Mouse (Mus musculus) spleen, adult 18-20 months (tissue): Measurements from ENCODE around the gene Slc36a4.

ENCODE experiments used
- DNase-seq, 2 experiments: peaks; one replicate each; pipeline ENCODE4 v3.0.0; 2022; ENCODE audit warnings: mixed read lengths in 2 of 2

Gene Slc36a4

GRCm38 (mm10) chr9:15709599-15710381 lies at the start of gene Slc36a4:
TSS of gene Slc36a4 (plus strand) at chr9:15709738.
- DNase-seq, result peak; percentile 45 to 68

GRCm38 (mm10) chr9:15664606-15665005 lies 44.9 kb upstream of the Slc36a4 start:
- no peak for DNase-seq

- no peak for DNase-seq
These were observed 40.1 kb upstream of the Slc36a4 start for GRCm38 (mm10) chr9:15669452-15669851.

- no peak for DNase-seq
These were observed 39.5 kb upstream of the Slc36a4 start for GRCm38 (mm10) chr9:15670002-15670527.

GRCm38 (mm10) chr9:15672251-15672650 lies 37.3 kb upstream of the Slc36a4 start:
- DNase-seq, result no peak

DNA sequence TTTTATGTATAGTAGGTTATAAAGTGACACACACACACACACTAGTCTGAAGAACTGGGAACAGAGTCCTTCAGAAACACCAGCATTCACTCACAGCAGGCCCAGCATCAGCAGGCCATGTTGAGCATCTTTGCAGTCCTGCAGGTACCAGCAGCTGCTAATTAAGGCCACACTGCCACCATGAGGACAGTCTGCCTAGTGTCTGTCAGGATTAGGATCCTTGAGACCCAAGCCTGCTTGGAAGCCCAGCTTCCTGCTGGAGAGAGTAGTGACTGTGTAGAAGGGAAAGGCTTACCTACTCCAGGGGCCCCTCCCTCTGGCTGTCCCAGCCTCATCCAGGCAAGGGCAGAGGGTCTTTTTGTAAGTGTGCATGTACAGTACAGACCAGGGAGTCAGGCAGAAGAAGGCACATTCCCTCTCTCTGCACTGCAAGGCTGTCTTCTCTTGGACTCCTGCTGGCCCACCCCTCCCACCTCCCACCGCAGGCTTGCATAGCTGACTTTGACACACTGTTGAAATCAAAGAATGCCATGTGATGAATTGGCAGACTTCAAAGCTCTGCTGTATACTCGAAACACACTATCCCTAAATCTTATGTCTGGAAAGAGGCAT lies 27.6 kb upstream of the Slc36a4 start:
- DNase-seq, result peak; percentile 12 to 38

- peak in 1 of 2 experiments; percentile 56 for DNase-seq
These were observed 24.3 kb upstream of the Slc36a4 start for GRCm38 (mm10) chr9:15685215-15685614.

GRCm38 (mm10) chr9:15687358-15687757 lies 22.2 kb upstream of the Slc36a4 start:
- DNase-seq, result no peak

DNA sequence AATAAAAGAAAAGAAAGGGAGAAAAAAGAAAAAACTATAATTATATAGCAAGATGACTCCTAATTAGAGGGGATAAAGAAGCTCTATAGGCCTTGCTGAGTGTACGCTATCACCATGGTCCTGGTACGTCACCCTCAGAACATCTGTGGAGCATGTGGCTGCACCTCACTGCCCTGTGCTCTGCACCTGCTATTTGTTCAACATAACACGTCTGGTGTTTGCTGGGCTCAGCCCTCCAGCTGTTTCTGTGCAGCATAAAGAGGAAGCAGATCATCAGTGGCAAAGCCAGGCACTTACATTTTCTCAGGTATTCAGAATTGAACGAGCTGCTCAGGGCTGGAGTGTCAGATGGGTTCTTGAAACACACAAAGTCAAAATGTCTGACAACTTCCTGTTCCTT lies 15.7 kb upstream of the Slc36a4 start:
- no peak for DNase-seq

- DNase-seq, result no peak
These were observed 14.5 kb upstream of the Slc36a4 start for GRCm38 (mm10) chr9:15694989-15695388.

DNA sequence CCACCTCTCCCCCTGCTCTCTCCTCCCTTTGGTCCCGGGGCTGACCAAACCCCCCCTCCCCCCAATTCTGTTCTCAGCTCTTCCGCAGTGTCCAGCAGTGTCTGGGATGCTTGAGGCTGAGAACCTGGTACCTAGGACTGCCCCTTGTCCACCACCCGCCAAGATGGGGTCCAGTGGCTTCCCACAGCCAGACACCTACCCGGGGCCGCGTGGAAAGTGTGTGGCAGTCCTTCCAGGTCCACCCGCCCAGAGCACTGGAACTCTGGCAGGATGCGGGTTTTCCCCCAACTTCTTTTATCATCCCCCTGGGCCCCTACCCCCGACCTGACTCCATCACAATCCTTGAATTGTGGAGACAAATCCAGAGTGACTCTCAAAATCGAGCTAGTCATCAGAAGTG lies 3.8 kb upstream of the Slc36a4 start:
- DNase-seq, result no peak

DNA sequence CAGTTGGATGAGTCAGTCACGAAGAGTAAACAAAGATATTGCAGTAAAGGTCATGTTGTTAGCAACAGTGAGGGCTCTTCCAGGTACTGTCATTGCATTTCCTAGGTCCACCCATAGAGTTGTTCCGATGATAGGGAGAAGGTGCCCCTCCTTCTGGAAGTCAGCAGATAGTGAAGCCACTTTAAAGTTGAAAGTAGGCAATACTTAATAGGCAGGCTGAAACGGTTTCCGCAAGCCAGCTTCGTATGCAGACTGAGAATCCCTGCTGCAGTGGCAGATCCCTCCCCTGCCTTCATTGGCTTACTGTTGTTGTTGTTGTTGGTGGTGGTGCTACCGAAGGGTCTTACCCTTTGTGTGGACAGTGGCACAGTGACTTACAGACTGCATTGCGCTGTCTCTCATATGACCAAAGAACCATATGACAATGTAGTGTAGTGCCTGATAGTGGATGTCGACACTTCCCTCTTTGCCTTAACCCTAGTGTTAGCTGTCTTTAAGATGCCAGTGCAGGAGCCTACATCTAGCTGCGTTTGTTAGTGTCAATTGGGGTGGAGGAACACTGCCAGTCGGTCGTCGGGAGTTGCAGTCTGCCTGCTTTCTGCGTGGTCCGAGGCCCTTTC lies 449 bp upstream of the Slc36a4 start:
- no peak for DNase-seq

DNA sequence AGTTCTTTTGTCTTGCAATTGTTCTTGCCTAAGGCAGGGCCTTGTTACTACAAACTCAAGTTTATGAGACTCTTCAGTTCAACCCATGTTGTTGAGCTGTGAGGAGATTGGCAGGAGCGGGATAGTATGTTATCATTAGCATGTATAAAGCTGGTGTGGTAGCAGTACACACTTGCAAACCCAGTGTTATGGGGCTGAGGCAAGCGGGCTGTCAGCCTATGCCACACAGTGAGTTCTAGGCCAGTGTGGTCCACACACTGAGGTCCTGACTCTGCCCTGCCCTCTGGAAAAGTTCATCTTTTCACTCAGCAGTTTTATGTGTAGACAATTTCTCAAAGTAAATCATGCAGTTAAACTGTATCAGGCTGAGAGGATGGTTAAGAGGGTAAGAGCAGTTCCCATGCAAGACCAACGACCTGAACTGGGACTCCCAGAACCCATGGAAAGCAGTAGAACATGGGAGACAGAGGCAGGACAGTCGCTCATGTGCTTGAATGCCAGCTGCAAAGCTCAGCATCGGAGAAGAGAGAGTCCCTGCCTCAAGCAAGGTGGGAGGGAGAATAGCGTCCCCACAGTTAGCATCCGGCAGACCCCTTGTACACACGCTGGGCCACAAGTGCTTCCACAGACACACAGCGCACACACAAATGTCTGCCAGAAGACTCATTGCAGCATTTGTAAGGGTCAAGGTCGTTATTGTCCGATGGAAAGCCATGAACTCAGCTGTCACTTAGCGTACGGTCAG lies 1.5 kb downstream of the Slc36a4 start:
- DNase-seq, result no peak

DNA sequence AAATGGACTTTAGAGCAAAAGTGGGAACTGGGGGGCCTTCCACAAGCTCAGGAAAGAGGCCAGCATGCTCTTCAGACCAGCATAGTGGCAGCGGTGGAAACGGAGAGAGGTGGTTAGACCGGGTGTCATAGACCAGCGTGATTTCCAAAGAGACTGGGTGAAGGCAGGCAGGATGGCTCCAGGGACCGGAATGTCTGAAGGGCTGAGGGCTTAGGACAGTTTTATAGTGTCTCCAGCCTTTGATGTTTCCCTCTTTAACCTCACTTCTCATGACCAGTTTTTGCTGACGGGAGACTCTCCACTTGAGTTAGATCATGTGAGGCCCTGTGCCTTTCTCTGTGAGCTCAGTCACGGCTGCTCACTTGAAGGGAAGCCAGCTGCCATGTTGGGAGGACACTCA lies 2.1 kb downstream of the Slc36a4 start:
- DNase-seq, result no peak

DNA sequence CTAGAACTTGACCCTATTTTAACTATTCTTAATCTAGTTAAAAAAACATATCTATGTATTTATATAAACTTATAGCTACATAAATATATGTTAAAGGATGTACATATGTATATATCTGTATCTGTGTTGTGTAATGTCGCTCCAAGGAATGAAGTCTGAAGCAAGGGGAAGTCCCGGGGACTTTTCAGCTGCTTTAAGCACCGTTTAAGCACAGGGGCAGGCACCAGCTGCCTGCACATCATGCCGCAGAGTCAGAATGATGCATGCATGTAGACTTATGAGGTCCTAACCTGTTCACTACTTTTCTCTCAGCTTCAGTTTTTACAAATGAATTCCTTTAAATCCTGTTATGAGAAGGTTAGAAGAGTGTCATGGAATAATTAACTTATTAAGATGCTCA lies 5.3 kb downstream of the Slc36a4 start:
- no peak for DNase-seq

- DNase-seq, result no peak
These were observed 5.9 kb downstream of the Slc36a4 start for GRCm38 (mm10) chr9:15715193-15715989.

DNA sequence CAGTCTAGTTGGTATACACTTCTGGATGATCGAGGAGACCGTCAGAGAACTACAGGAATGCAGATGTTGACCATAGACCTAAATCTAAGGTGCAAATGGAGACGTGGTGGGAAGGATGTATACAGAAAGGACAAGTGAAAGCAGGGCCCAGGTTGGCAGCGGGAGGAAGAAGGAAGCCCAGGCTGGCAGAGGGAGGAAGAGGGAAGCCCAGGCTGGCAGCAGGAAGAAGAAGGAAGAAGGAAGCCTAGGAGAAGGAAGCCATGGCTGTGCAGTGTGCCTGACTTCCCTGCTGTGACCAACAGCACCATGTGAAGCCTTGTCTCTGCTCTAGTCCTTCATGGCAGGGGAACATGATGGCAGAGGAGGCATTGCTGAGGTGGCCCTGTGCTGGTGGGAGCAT lies 7.8 kb downstream of the Slc36a4 start:
- no peak for DNase-seq

DNA sequence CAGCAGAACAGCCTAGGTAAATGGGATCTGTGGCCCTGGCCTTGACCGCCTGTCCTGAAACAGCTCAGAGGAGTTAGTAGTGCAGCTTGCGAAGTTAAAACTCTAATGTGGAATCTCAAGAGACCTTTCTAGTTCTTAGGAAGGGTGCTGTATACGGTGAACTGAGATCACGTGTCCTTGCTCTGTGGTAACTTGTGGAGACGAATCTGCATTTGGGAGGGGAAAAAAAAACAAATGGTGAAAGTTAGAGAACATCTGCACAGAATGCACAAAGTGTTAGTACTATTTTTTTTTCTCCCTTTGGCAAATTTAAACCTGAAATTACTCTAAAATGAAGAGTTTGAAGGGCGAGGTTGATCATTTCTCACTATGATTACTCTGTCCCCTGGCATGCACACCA lies 8.8 kb downstream of the Slc36a4 start:
- no peak for DNase-seq

DNA sequence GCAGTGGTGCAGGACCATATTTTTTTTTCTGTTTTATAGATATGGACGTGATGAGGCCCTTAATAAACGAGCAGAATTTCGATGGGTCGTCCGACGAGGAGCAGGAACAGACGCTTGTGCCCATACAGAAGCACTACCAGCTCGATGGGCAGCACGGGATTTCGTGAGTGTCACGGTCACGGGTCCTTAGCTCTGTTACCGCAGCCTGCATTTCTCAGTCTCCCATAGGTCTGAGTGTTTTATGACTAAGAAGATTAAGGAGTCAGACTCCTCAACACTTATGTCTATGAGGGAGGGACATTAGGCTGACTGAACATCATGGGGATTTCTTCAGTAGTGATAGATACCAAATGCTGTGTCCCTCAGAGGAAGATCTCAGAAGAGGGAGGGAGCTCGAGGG lies 10.1 kb downstream of the Slc36a4 start:
- DNase-seq, result no peak

DNA sequence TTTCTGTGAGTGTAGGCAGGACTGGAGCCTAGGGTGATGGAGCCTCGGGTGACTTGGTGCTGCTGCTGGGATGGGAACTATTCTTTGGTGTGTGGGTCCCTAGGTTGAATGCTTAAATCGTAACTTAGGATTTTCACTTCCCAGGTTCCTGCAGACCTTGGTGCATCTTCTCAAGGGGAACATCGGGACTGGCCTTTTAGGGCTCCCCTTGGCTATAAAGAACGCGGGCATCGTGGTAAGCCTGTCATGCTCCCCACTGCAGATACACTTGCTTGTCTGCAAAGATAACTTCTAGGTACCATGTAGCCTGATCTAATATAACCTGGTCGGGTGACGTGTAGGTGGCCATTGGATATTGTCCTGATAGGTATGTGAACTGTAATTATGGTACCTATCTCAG lies 11.0 kb downstream of the Slc36a4 start:
- DNase-seq, result no peak

- DNase-seq, result no peak
These were observed 11.8 kb downstream of the Slc36a4 start for GRCm38 (mm10) chr9:15721226-15721833.

- no peak for DNase-seq
These were observed 13.0 kb downstream of the Slc36a4 start for GRCm38 (mm10) chr9:15722506-15722905.
